ENCODE assay signal across 10 mouse cellular contexts in genomic region chr6:124858561-124859318, GRCm38 (mm10). TPM values are rescaled to one million over a fixed set of nuclear protein-coding genes. Genes with fewer than 3 reads are reported as not detected.
DNase-seq lines count a peak whose midpoint lies in the region; ATAC-seq and TF ChIP-seq lines count a peak whose summit lies in the region.
"Had no signal": no experiment of that assay in that cellular context is flagged by ENCODE, and none has a peak within 500 bp of the region (broad histone marks: within the 10 kb centered on the region; RNA-seq: fewer than 3 reads in every experiment).

No protein-coding gene starts in this region.

- H3K27me3 ChIP-seq in kidney, embryonic 14.5 days (ENCODE audit: control insufficient read depth, insufficient read depth, low read length), result peaks cover 6% of the 10 kb centered on the region
- no peaks in the 10 kb centered on the region for H3K27me3 ChIP-seq in embryonic facial prominence, embryonic 12.5 days
- no peaks in the 10 kb centered on the region for H3K27me3 ChIP-seq in limb, embryonic 15.5 days

- no peak for TF ChIP-seq CTCF in embryonic fibroblast, embryonic 13.5 days (IDR thresholded peaks at IDR 0.05; ENCODE audit: borderline replicate concordance, insufficient read depth, low read length)

- no peak overlapping the region for H3K4me3 ChIP-seq in kidney, embryonic 14.5 days (ENCODE audit: low read length)
- H3K4me3 ChIP-seq in embryonic facial prominence, embryonic 12.5 days, result peak overlapping the region; percentile 87; the same call in 1 of the 2 replicates
- no peak overlapping the region for H3K4me3 ChIP-seq in embryonic fibroblast, embryonic 13.5 days (ENCODE audit: insufficient read depth, low read length)
- H3K4me3 ChIP-seq in limb, embryonic 15.5 days, result peak overlapping the region; percentile 87

- H3K4me2 ChIP-seq in kidney, embryonic 14.5 days (replicated peaks; ENCODE audit: low read depth, low read length), result peak overlapping the region; percentile 90
- H3K4me2 ChIP-seq in embryonic facial prominence, embryonic 12.5 days (replicated peaks), result peak overlapping the region; percentile 76
- peak overlapping the region; percentile 69 for H3K4me2 ChIP-seq in limb, embryonic 15.5 days

- H3K27ac ChIP-seq in kidney, embryonic 14.5 days (ENCODE audit: low read depth, low read length), result no peak overlapping the region
- H3K27ac ChIP-seq in embryonic facial prominence, embryonic 12.5 days, result 0 out of 2 replicates have a peak overlapping the region, but pooled peaks have one; percentile 99
- no peak overlapping the region for H3K27ac ChIP-seq in embryonic fibroblast, embryonic 13.5 days (ENCODE audit: insufficient read depth, low read length)
- H3K27ac ChIP-seq in limb, embryonic 15.5 days, result no peak overlapping the region

- H3K36me3 ChIP-seq in kidney, embryonic 14.5 days (ENCODE audit: control insufficient read depth, insufficient read depth, low read length), result peaks cover 3% of the 10 kb centered on the region; the same call in 1 of the 2 replicates
- H3K36me3 ChIP-seq in embryonic facial prominence, embryonic 12.5 days, result peaks cover 12% of the 10 kb centered on the region
- H3K36me3 ChIP-seq in limb, embryonic 15.5 days, result peaks cover 10% of the 10 kb centered on the region; the same call in 1 of the 2 replicates
- H3K36me3 ChIP-seq: G1E had no signal

- H3K4me1 ChIP-seq in kidney, embryonic 14.5 days (ENCODE audit: control insufficient read depth, insufficient read depth, low read length), result peaks cover 33% of the 10 kb centered on the region
- H3K4me1 ChIP-seq in embryonic facial prominence, embryonic 12.5 days, result peaks cover 41% of the 10 kb centered on the region
- no peaks in the 10 kb centered on the region for H3K4me1 ChIP-seq in embryonic fibroblast, embryonic 13.5 days (ENCODE audit: control insufficient read depth, insufficient read depth, low read length)
- H3K4me1 ChIP-seq in limb, embryonic 15.5 days, result peaks cover 71% of the 10 kb centered on the region

- TF ChIP-seq POLR2A in embryonic fibroblast, embryonic 13.5 days (IDR thresholded peaks at IDR 0.05; ENCODE audit: low read depth, low read length), result 0 out of 2 replicates have a peak, but pooled peaks have one; percentile 7

- WGBS in kidney, embryonic 14.5 days, result 77% methylated on average over 28 of the region's 28 CpGs
- 73% methylated on average over 28 of the region's 28 CpGs for WGBS in embryonic facial prominence, embryonic 12.5 days
- 74% methylated on average over 27 of the region's 28 CpGs for WGBS in limb, embryonic 15.5 days

- no peak for ATAC-seq in kidney, embryonic 14.5 days (ENCODE audit: low FRiP score, low TSS enrichment)
- ATAC-seq in embryonic facial prominence, embryonic 12.5 days (ENCODE audit: insufficient number of reproducible peaks, insufficient read depth, low FRiP score, low TSS enrichment), result no peak
- ATAC-seq in limb, embryonic 15.5 days (ENCODE audit: insufficient number of reproducible peaks, low FRiP score, low TSS enrichment, low read depth), result no peak

- H3K9ac ChIP-seq in kidney, embryonic 14.5 days (ENCODE audit: low read depth, low read length), result no peak overlapping the region
- H3K9ac ChIP-seq in embryonic facial prominence, embryonic 12.5 days, result peak overlapping the region; percentile 97; the same call in 1 of the 2 replicates
- H3K9ac ChIP-seq in limb, embryonic 15.5 days, result no peak overlapping the region

- DNase-seq in kidney, adult 8-10 months, result no peak
- DNase-seq in adrenal gland, postnatal 36 days, result no peak
- DNase-seq in lung, adult 18-20 months, result no peak
- DNase-seq: heart, postnatal 14 days; lung, postnatal 10 days had no signal

- no peaks in the 10 kb centered on the region for H3K9me3 ChIP-seq in kidney, embryonic 14.5 days (ENCODE audit: control insufficient read depth, low read length)
- no peaks in the 10 kb centered on the region for H3K9me3 ChIP-seq in embryonic facial prominence, embryonic 12.5 days
- H3K9me3 ChIP-seq in limb, embryonic 15.5 days, result no peaks in the 10 kb centered on the region
- H3K9me3 ChIP-seq: G1E had no signal

RNA-seq across cellular contexts. Expression of gene P3h3, which starts 1.2 kb away (rescaled TPM):
- 25.8 and 29.5 TPM in 2 replicates for polyA plus RNA-seq in kidney, embryonic 14.5 days (2014; fragmentation: Nextera tagmentation; extraction: Ambion mirVana)
- 61.7 and 68.9 TPM in 2 replicates for polyA plus RNA-seq in embryonic facial prominence, embryonic 12.5 days (2016; fragmentation: Nextera tagmentation; extraction: Ambion mirVana)
- polyA plus RNA-seq in embryonic fibroblast, embryonic 13.5 days (2011; ENCODE audit: insufficient read length, low read depth, missing spikeins), result 72.7 and 76.7 TPM in 2 replicates
- 43.7 and 62.3 TPM in 2 replicates for polyA plus RNA-seq in limb, embryonic 15.5 days (2015; fragmentation: Nextera tagmentation; extraction: Ambion mirVana)
- 10 to 100 TPM; 21.7 to 24.5 TPM for total RNA-seq in adrenal gland, postnatal 36 days (2021)
- total RNA-seq: G1E had no signal
- polyA plus RNA-seq: G1E had no signal

RNA-seq across cellular contexts. Expression of gene Gpr162, which starts 5.0 kb away (rescaled TPM):
- polyA plus RNA-seq in kidney, embryonic 14.5 days (2014; fragmentation: Nextera tagmentation; extraction: Ambion mirVana), result 0.55 and 1.1 TPM in 2 replicates
- polyA plus RNA-seq in embryonic facial prominence, embryonic 12.5 days (2016; fragmentation: Nextera tagmentation; extraction: Ambion mirVana), result 3.4 and 3.6 TPM in 2 replicates
- 0.55 and 0.63 TPM in 2 replicates for polyA plus RNA-seq in embryonic fibroblast, embryonic 13.5 days (2011; ENCODE audit: insufficient read length, low read depth, missing spikeins)
- polyA plus RNA-seq in limb, embryonic 15.5 days (2015; fragmentation: Nextera tagmentation; extraction: Ambion mirVana), result 1.6 and 2.9 TPM in 2 replicates
- 1 to 10 TPM in 1 of 2 experiments, under 1 TPM in 1; 0.89 to 1.2 TPM for total RNA-seq in adrenal gland, postnatal 36 days (2021)
- polyA plus RNA-seq: G1E had no signal

RNA-seq across cellular contexts. Expression of gene Gnb3, which starts 18.7 kb away (rescaled TPM):
- 0.84 and 1.3 TPM in 2 replicates for polyA plus RNA-seq in kidney, embryonic 14.5 days (2014; fragmentation: Nextera tagmentation; extraction: Ambion mirVana)
- 0.58 and 1.0 TPM in 2 replicates for polyA plus RNA-seq in embryonic facial prominence, embryonic 12.5 days (2016; fragmentation: Nextera tagmentation; extraction: Ambion mirVana)
- polyA plus RNA-seq in embryonic fibroblast, embryonic 13.5 days (2011; ENCODE audit: insufficient read length, low read depth, missing spikeins), result 0.45 and 0.72 TPM in 2 replicates
- polyA plus RNA-seq in limb, embryonic 15.5 days (2015; fragmentation: Nextera tagmentation; extraction: Ambion mirVana), result 0.96 and 3.2 TPM in 2 replicates
- total RNA-seq in adrenal gland, postnatal 36 days (2021), result 1 to 10 TPM; 6.2 to 8.1 TPM
- polyA plus RNA-seq: G1E had no signal

RNA-seq across cellular contexts. Expression of gene Cd4, which starts 29.3 kb away (rescaled TPM):
- polyA plus RNA-seq in kidney, embryonic 14.5 days (2014; fragmentation: Nextera tagmentation; extraction: Ambion mirVana), result 0.16 TPM in 1 of 2 replicates, not detected in the other
- 0.09 and 0.39 TPM in 2 replicates for polyA plus RNA-seq in embryonic facial prominence, embryonic 12.5 days (2016; fragmentation: Nextera tagmentation; extraction: Ambion mirVana)
- polyA plus RNA-seq in embryonic fibroblast, embryonic 13.5 days (2011; ENCODE audit: insufficient read length, low read depth, missing spikeins), result not detected in 2 replicates
- 0.24 and 0.31 TPM in 2 replicates for polyA plus RNA-seq in limb, embryonic 15.5 days (2015; fragmentation: Nextera tagmentation; extraction: Ambion mirVana)
- under 1 TPM; 0.30 to 0.50 TPM for total RNA-seq in adrenal gland, postnatal 36 days (2021)
- polyA plus RNA-seq: G1E had no signal

RNA-seq across cellular contexts. Expression of gene Cdca3, which starts 29.4 kb away (rescaled TPM):
- polyA plus RNA-seq in kidney, embryonic 14.5 days (2014; fragmentation: Nextera tagmentation; extraction: Ambion mirVana), result 201 and 232 TPM in 2 replicates
- 157 and 166 TPM in 2 replicates for polyA plus RNA-seq in embryonic facial prominence, embryonic 12.5 days (2016; fragmentation: Nextera tagmentation; extraction: Ambion mirVana)
- polyA plus RNA-seq in embryonic fibroblast, embryonic 13.5 days (2011; ENCODE audit: insufficient read length, low read depth, missing spikeins), result 42.0 and 61.1 TPM in 2 replicates
- 124 and 141 TPM in 2 replicates for polyA plus RNA-seq in limb, embryonic 15.5 days (2015; fragmentation: Nextera tagmentation; extraction: Ambion mirVana)
- total RNA-seq in adrenal gland, postnatal 36 days (2021), result 1 to 10 TPM; 5.9 to 9.2 TPM

Comparison
In these comparisons a context has a peak if more than half of its experiments do, and no peak if none do; other contexts are left out.
1. H3K4me3 ChIP-seq: peak in embryonic facial prominence, embryonic 12.5 days (single experiment) and limb, embryonic 15.5 days (single experiment); none in kidney, embryonic 14.5 days (single experiment) and embryonic fibroblast, embryonic 13.5 days (single experiment).
2. Peak in every context shown above with its lines, with median percentiles within 50 percentile points of each other: H3K4me2 ChIP-seq.